Mouse (Mus musculus) CH12F3 (cell line): Measurements from ENCODE around the gene Nyap2.

Experiments
- in situ Hi-C: fragments of 300-500 bp; cut with MboI; formaldehyde crosslinking; loops from 2 replicates; pipeline ENCODE4 v1.14.3; 2020; ENCODE audit warnings: low sequenced_read_pairs

The Nyap2 gene

DNA sequence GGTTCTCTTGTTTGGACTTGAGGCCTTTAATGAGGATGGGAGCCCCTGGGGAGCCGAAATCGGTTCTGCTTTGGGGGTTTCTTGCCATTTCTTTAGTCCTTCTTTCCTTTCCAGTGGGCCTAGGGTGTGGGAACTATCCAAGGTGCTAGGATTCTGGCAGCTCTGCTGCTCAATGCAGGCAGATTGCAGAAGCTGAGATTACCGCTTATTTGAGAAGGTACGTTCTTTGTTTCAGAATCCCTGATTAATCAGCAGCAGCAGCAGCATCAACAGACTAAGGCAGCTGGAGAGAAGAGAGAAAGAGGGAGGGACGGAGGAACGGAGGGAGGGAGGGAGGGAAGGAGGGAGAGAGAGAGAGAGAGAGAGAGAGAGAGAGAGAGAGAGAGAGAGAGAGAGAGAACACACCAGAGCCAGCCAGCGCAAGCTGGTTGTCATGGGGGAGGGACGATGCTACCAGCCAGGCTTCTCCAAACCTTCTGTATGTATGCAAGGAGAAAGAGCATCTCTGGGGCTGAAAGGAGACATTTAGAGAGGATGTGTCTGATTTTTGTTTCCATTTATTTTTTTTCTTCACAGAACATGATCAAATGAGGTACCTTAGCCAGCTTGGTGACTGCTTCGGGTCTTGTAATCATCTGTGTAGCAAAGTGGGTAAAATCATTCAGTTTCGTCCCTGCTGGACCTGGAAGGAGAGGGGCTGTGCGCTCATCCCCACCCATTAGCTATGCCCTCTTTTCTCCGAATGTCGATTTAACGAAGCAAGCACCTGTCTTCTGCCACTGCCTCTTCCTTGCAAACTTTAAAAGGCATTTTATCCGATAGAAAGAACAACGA is at the start of gene Nyap2:
Gene Nyap2 (plus strand): TSS at position 120 of the 834 bp plus-strand sequence.
- in situ Hi-C loops, result no loop called here

DNA sequence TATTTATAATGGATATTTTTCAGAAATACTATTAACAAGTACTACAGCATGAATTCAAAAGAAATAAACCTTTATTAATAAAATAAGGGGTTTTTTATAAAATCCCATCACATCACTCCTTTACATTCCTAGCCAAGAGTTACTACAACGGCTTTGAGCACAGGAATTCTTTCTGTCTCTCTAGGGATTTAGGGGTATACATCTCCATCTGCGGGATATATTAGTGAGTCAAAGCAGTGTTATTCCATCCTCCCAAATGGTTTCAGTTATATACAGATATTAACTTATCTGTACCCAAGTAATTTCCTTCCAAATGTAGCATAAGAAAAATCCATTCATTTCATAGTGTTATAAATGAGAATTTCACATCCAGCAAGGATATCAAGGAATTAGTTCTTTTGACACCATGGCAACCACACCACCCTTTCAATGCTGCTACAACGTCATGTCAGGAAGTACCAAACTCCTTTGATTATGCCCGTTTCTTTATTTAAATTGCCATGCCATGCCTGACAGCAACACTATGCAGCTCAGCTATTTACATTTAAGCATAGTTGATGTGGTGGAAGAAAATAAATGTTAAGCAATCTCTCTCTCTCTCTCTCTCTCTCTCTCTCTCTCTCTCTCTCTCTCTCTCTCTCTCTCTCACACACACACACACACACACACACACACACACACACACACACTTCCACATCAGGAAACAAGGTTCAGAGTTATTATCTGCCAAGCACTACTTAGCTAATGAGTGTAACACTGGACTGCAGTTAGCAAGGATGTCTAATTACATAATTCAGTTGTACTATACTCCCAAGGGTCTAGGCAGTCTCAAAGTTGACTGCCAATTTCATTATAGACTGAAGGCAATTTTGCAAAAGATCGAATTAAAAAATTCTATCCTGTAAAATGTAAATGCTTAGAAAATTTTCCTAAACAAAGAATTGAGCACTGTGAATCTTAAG is 33.6 kb upstream of the Nyap2 start:
- in situ Hi-C loops, result no loop called here

DNA sequence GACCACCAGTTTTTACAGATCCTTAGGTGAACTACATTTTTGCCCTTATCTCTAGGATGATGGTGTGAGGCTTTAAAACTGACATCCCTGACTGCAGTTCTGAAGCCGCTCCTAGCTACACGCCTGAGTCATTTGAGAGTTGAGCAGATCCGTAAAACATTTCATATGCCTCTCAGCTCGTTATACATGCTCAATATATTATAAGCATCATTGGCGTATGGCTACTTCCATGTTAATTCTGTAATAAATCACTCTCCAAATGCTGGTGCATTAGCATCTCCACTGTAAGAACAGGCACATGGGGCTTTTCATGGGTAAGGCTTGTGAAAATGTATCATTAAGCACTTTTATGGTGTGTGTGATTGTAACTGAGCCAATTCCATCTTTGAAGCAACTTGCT is 18.4 kb upstream of the Nyap2 start:
- in situ Hi-C loops, result no loop called here

DNA sequence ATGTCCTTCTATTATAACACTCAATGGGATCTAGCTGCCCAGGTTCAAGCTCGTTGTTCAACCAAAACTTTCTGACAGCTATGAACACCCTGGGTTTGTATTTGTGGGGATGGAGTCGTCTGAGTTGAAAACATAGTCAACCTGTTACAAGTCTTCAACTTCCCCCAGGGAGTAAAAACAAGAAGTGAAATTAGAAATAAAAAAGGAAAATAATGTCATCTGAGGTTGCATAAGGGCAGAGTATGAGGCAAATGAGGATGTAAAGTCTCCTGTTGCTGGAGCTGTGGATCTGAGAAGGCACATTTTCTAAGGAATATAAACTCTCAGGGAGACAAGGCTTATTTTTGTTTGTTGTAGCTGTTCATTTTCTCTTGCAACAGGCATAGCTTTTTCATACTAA is 17.9 kb upstream of the Nyap2 start:
- in situ Hi-C loops, result no loop called here

DNA sequence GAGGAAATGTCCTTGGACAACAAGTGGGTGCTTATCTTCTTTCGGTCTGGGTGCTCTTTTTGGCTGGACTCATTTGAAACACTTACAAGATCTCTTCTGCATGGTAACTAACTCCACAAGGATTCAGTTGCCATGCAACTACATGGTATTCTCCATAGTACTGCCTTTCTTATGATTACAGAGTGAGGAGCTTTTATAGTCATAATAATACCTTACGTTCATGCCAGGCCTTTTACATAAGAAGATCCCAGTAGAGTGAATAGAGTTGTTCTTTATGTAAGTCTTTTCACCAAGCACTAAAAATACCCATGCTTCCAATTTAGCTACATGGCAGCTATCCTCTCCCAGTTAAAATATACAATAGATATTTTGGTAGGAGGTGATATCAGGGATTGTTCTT is 13.9 kb upstream of the Nyap2 start:
- in situ Hi-C loops, result no loop called here

DNA sequence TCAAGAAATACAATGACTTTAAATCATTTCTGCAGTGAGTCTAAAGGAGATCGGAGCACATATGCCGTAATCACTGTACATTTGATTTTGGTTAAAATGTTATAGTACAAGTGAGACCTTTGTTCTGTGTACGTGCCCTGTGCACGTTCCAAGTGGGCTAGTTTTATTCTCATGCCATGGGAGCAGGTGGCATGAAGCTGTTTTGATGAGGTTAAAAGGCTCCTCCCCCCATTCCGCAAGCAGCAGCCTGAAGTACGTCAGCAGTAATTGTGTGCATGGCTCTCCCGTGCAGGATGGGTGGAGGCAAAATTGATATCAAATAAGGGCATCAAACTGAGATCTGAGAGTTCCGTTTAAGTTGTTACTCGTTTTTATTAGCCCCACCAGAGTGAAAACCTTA is 491 bp upstream of the Nyap2 start:
- in situ Hi-C loops, result no loop called here

DNA sequence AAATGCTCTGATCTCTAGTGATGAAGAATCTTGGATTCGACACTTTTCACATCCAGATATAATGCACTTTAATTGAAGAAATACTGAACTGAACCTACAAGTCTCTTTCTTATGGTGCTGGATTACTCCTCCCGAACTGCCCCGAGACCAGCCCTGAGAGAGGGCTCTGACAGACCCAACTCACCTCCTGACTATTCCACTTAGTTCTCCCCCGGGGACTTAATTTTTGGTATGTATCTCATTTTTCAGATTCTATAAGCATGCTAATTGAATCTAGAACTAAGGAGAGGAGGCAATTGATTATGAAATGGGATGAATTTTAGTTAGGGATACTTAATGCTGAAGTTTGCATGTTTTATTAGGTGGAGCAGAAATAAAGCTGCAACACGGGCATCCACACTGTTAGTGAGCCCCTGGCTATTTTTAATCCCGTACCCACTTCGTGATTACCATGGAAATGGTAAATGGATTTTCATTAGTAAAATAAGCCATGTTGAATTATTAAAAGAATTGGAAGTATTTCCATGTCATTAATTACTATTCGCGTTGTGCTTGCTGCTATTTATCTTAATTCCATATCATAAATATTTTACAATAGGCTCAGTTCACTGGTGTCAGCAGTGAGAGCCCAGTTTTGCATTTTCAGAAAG is 1.0 kb downstream of the Nyap2 start:
- in situ Hi-C loops, result no loop called here

DNA sequence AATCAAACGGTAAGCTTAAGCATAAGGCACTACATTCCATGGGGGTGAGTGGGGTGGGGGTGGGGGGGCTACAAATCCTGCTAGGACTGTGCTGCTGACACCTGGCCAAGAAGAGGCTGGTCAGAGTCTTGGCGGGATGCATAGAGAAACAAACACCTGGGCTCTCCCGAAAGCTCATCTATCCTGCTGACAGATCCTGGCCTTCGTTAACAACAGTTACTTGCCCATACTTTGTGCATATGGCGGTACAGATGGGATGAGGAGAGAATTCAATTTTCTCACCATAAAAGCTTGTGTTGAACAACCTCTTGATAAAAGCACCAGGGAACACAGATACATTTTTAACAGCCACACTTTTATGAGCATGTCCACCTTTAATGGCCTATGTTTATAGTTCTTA is 10.7 kb downstream of the Nyap2 start:
- in situ Hi-C loops, result no loop called here

DNA sequence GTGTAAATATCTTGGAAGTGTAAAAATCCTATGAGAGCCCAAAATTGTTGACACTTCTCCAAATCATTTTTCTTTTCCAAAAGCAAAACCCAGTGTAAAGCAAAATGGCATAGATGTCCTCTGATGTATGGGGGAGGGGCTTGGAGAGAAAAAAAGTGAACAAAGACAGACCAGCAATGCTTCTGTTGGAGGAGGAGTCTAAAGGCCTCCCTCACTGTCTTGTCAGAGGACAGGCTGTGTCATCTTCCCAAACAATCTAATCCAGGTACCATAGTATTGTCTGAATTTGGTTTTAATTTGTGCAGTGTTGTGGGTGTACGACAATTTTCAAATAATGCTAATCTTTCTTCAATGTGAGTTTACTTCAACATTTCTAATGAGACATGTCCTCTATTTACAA is 13.7 kb downstream of the Nyap2 start:
- in situ Hi-C loops, result no loop called here

DNA sequence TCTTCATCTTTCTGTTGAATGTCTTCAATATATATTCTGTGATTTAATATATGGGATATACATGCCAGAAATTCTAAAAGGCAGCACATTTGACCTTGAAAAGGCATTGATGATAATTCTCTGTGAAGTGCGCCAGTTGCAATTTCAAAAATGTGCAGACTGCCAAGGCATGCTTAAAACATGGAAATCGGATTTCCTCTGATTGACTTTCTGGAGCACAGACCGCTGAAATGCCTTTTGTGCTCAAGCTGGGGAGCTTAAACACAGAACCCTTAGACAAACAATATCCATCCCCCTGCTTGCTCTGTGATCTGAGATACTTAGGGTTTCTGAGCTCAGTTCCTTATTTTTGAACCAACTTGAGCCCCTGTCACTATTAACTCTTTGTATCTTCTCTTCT is 14.2 kb downstream of the Nyap2 start:
- in situ Hi-C loops, result no loop called here

DNA sequence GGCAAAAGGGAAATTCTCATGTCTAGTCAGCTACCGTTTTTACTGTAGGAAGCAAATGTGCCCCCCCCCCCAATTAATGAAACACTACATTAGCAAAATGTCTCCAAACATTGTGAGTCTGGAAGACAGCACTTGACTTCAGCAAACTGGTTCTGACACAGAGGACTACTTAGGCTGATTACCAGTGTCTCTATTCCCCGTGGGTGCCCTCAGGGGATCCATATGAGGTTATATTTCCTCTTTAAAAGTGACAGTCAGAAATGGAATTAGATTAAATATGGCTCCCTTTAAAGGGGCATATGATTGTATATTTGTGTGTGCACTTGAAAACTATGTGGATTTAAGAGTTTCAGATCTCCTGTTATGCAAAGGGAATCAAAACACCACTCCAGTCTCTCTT is 15.3 kb downstream of the Nyap2 start:
- in situ Hi-C loops, result no loop called here

DNA sequence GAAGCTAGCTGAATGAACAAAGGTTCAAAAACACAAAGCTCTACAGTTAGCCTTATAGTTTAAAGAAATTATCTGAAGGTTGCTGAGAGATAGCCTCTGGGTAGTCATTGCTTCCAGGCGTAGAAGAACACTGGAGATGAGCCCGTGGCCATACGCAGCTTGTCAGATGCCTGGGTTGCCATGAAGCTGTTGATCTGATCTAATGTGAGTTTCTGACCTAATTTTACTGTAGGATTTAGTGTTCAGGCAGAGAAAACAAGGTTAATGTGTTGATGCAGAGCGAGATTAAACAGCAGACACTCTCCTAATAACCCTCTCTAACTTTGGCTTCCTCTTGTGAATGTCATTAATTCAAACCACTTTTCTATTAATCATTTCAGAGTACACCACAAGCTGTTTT is 16.1 kb downstream of the Nyap2 start:
- in situ Hi-C loops, result no loop called here

DNA sequence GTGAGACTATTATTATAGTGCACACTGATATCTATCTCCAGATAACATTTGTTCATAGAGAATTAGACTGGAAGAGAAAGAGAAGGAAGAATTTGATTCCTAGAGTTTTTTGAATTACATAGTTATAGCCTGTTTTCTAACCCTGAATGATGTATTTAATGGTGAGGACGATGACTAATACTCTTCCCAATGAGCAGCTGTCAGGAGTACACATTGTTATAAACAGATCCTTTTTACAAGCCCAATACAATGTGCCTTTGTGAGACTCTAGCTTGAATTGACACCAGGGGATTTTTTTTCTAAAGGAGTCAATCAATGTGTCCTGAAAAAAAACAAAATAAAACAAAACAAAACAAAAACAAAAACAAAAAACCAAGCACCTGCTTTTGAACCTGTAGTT is 22.2 kb downstream of the Nyap2 start:
- in situ Hi-C loops, result no loop called here

DNA sequence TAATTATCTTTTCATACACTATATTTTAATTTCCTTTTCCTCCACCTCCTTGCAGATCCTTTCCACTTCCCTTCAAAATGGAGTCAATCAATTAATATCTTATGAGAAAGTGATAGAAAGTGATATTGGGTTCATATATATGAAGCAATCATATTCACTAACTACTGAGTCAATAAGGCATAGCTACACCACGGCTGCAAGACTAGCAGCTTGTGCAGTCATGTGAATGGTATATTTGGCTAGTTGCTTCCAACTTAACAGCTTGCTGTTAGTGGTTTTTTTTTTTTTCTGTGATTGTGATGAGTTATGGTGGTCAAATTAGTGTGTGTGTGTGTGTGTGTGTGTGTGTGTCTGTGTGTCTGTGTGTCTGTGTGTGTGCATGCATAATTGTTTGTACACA is 25.0 kb downstream of the Nyap2 start:
- in situ Hi-C loops, result no loop called here

DNA sequence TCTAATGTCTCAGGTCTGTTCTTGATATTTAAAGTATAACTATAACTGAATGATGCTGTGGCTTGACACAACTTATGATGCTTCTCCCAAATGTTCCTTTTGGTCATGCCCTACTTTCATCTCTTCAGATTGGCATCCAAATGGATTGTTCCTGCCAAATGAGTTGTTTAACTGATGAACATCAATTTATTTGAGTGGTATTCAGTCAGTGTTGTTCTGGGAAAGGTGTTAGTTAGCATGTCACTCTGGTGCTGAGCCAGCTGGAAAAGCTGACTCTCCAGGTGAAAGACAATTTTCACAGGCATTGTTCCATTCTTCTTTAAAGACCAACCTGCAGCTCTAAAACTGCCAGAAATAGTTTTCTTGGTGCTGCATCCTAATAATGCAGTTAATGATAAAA is 43.0 kb downstream of the Nyap2 start:
- in situ Hi-C loops, result no loop called here

DNA sequence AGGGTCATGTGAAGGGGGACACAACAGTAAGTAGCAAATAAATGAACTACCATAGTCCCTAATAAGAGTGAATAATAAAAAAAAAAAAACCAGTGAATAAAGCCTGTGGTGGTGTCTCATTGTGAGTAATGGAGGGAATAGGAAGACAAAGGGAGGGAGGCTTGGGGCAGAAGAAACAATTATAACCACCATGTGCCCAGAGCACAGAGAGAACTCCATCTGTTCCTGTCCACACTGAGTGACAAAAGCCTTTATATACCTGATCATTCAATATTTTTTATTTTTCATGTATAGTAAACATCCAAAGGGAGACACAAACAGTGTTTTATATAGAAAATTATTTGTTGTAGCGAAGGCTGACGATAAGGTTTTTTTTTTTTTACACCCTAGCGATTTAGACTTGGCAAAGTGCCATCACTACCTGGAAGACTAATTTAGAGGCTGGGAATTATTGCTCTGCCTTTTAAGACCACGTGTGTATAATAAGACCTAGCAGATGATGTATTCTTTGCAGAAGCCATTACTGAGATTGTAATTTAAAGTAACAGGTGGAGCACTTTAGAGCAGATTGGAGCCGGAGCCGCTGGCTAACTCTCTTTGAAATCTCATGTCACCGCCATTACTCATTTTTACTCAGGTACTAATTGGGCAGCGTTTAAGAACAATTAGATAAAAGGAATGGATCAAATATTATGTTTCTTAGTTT is 55.4 kb downstream of the Nyap2 start:
- in situ Hi-C loops, result no loop called here

DNA sequence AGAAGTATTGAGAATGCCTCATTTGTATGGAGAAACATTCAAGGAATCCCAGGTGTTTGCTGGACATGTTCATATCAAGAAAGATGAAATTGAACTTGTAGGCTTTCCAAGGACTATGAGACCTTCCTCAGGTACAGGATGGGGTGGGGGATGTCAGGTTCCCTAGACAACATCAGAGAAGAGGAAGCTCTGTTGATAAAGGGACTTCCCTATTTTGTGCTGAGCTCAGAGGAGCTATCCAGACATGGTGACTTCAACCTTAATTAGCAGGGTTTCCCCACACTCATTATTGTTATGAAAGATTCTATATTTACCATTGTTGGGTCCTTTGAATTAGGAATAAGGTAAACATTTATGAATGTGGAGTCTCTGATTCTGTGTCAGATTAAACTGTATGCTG is 67.1 kb downstream of the Nyap2 start:
- in situ Hi-C loops, result no loop called here

DNA sequence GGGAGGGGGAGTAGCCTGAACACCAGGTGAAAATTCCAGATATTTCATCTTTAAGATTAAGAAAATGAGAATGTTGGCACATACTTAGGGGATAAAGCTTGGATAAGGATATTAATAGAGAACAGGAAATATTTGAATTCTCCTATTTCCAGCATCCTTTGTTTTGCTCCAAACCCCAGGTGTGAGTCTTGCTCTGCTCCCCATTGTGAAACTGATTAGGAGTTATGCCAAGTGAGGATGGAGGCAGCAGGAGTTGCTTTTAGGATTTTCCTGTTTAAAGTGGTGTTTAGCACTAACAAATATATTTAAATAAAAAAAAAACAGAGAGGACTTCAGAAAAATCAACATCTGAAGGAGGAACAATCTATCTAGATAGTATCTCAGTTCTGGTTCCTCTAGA is 68.8 kb downstream of the Nyap2 start:
- in situ Hi-C loops, result no loop called here

DNA sequence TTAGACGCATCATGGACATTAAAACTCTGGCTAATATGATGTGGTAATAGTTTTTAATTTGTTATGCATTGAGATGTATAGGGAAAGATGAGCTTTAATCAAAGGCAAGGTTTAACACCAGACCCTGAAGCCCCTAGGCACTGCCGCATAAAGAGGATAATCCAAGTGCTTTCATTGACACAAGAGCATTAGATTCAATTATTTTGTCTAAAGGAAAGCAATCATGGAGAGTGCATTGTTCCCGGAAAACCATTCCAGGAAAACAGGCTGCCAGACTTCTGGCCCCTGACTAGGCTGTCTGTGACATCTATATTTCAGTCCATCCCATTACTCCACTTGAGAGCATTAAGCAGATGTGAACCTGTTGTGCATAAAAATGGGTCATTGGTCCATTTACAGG is 92.5 kb downstream of the Nyap2 start:
- in situ Hi-C loops, result no loop called here

DNA sequence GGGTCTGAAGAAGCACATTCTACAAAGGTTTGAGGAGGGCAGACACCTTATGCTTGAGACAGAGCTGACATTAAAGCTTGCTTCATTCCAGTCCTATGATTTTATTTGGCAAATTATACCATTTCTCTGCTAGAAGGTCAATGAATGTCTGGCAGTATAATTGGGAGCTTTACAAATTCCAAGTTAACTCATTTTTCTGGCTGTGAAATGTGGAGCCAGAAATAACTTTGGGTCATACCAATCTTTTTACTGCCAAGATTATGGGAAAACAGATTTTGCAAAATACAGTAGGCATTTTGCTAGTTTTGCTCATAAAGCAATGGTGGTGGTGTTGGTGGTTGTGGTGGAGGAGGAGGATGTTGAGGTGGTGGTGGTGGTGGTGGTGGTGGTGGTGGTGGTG is 96.0 kb downstream of the Nyap2 start:
- in situ Hi-C loops, result no loop called here

DNA sequence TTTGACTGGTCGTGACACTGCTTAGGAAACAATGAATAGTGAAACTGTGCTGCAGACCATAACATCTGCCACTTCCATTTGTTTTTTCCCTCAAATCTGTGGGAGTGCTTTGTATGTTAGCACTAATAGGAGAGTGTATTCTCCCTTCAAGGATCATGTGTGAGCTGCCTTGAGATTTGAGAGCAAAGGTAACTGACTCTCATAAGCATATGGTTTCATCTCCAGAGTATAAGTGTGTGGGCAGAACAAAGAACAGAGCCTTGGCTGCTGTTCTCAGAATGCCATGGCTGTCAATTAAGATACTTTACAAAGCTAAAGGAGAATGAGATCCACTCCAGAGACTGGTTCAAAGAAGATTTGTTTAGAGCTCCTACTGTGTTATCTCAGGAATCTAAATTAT is 96.6 kb downstream of the Nyap2 start:
- in situ Hi-C loops, result no loop called here
